Mouse (Mus musculus): ENCODE results near the gene Sult2a3.
"Not testable (repeated sequence)": the region's sequence is repeated elsewhere in the genome, so short reads cannot be mapped to it uniquely, and the experiment has no call there.

Gene Sult2a3

DNA sequence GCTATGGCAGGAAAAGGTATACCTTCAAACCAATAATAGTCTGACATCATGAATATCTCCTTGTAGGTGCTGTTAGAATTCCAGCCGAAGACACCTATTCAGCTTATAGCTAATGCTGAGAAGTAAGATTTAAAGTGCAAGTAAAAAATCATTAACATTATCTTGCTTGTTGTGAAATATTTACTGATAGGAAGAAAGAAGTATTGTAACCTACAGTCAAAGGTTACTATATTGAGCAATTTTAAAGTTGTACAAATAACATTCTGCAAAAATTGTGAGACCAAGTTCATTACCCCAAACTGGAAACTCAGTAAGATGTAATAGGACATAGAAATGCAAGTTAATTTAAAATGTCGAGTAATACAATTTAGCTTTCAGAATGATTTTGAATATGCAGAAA lies at the start of gene Sult2a3:
TSS of gene Sult2a3 (minus strand) at position 101 of the 400 bp plus-strand sequence.
- DNase-seq (ENCODE audit: low read depth, low spot score): no peak

DNA sequence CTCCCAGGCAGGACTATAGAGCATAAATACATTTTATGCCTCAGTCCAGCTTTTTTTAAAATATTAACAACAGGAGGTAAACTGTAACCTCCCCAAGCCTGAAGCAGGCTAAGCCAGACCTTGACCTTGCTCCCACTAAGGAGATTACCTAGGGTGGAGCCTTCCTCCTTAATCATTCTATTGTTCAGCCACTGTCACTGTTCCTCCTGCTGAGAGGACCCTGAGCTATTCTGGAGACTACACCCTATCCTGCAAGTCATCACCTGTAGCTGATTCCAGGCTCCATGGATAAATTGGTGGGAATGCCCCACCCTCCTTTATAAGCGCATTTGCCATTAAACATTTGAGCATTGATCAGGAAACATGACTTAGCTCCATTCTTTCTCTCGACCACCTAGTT lies 2.4 kb downstream of the Sult2a3 start:
- DNase-seq (ENCODE audit: low read depth, low spot score): no peak

DNA sequence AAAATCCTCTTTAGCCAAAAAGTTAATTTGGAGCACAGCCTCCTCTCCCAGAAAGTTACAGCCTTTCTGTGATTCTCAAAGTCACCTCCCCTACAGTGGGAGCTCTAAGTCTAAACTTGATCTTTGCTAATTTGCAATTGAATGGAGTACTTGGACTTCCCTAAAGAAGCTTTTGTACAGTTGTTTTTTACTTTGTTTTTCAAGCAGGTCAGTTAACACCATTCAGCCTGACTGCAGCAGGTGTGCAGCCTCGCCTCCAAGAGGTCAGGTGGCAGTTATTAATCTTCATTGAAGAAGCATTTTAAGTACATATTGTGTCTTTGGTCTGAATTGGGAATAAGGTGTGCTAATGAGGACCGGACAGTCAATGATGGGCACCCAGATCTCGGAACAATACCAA lies 3.0 kb downstream of the Sult2a3 start:
- DNase-seq (ENCODE audit: low read depth, low spot score): not testable (repeated sequence)

DNA sequence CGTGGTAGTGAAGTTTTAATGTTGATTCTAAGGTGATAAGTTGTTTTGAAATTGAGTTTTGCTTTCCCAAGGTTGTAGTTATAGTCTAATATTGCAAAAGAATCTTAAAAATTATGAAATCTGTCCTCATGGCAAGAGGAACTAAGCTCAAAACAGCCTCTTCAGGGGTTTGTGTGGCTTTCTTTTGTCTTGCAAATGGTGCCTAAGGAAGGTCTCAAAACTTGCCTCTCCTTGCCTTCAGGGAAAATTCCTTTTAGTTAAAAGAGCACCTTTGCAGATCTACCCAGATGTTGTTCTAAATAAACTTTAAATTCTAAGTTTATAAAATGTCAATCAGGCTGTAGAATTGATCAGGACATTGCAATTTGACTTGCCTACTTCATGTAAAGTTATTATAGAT lies 6.1 kb downstream of the Sult2a3 start:
- no peak for DNase-seq (ENCODE audit: low read depth, low spot score)

DNA sequence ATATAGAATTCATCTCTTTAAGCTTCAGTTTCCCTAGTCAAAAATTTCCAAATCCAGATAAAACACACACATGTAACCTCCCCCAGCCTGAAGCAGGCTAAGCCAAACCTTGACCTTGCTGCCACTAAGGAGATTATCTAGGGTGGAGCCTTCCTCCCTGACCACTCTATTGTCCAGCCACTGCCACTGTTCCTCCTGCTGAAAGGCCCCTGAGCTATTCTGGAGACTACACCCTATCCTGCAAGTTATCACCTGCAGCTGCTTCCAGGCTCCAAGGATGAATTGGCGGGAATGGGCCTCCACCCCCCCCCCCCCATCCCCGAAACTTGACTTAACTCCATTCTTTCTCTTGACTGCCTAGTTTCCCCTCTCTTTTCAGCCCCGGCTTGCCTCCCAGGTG lies 8.4 kb downstream of the Sult2a3 start:
- DNase-seq (ENCODE audit: low read depth, low spot score): not testable (repeated sequence)

DNA sequence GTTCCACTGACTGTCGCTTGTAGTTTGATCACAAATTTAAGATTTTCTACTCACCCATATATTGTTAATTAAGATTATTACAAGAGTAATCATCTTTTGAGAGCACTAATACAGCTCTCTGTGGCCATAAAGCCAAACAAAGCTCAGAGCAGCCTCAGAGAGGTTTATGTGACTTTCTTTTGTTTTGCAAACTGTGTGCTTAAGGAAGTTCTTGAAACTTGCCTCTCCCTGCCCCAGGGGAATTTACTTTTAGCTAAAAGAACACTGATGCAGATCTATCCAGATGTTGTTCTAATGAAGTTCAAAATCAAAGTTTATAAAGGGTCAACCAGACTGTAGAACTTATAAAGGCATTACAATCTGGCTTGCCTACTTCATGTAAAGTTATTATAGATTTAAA lies 75.0 kb downstream of the Sult2a3 start:
- not testable (repeated sequence) for DNase-seq (ENCODE audit: low read depth, low spot score)

DNA sequence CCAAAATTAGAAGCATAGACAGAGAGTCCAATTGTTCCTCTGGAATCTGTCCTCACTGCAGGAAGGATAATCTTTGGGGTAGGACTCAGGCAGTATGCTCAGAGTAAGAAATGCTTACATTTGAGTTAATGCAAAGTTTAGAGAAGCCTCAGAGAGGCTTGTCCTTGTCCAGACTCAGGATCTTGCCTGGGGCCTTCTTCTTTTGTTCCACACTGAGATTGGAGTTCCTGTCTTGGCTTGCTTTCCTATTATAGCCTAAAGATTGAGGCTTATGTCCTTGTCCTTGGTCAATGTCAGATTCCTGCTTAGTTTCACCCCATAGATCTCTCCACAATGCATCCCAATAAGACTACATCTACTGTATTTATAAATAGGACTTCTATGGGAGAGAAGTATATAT lies 92.0 kb downstream of the Sult2a3 start:
- DNase-seq (ENCODE audit: low read depth, low spot score): not testable (repeated sequence)
